Mouse (Mus musculus): ENCODE data around the gene Tmem116.
"Not testable (repeated sequence)": the region's sequence is repeated elsewhere in the genome, so short reads cannot be mapped to it uniquely, and the experiment has no call there.

Tmem116 gene

GRCm38 (mm10) chr5:121462967-121463366 is 11.3 kb downstream of the Tmem116 start:
- DNase-seq (ENCODE audit: low spot score in 2 of 2): no peak

GRCm38 (mm10) chr5:121463601-121464250 is 12.0 kb downstream of the Tmem116 start:
- DNase-seq (ENCODE audit: low spot score in 2 of 2): no peak

- no peak for DNase-seq (ENCODE audit: low spot score in 2 of 2)
Measured at GRCm38 (mm10) chr5:121469566-121469965, 17.9 kb downstream of the Tmem116 start.

- DNase-seq (ENCODE audit: low spot score in 2 of 2): no peak
Measured at GRCm38 (mm10) chr5:121472411-121472810, 20.7 kb downstream of the Tmem116 start.

GRCm38 (mm10) chr5:121474610-121475009 is 22.9 kb downstream of the Tmem116 start:
- DNase-seq (ENCODE audit: low spot score in 2 of 2): no peak

GRCm38 (mm10) chr5:121476040-121476439 is 24.3 kb downstream of the Tmem116 start:
- DNase-seq (ENCODE audit: low spot score in 2 of 2): no peak

- DNase-seq (ENCODE audit: low spot score in 2 of 2): peak in 1 of 2 experiments; percentile 56
Measured at GRCm38 (mm10) chr5:121477680-121478079, 26.0 kb downstream of the Tmem116 start.

GRCm38 (mm10) chr5:121484801-121485200 is 33.1 kb downstream of the Tmem116 start:
- no peak for DNase-seq (ENCODE audit: low spot score in 2 of 2)

GRCm38 (mm10) chr5:121493305-121493704 is 41.6 kb downstream of the Tmem116 start:
- no peak for DNase-seq (ENCODE audit: low spot score in 2 of 2)

GRCm38 (mm10) chr5:121500719-121501118 is 49.0 kb downstream of the Tmem116 start:
- no peak for DNase-seq (ENCODE audit: low spot score in 2 of 2)

- not testable (repeated sequence) for DNase-seq (ENCODE audit: low spot score in 2 of 2)
Measured at GRCm38 (mm10) chr5:121501424-121501996, 49.8 kb downstream of the Tmem116 start.

GRCm38 (mm10) chr5:121503231-121503630 is 51.5 kb downstream of the Tmem116 start, which contains the start of gene Adam1b:
Gene Adam1b (minus strand): TSS chr5:121503435.
- DNase-seq (ENCODE audit: low spot score in 2 of 2): peak; percentile 11 to 20

GRCm38 (mm10) chr5:121506846-121507245 is 55.2 kb downstream of the Tmem116 start:
- no peak for DNase-seq (ENCODE audit: low spot score in 2 of 2)

- no peak for DNase-seq (ENCODE audit: low spot score in 2 of 2)
Measured at GRCm38 (mm10) chr5:121510009-121510408, 58.3 kb downstream of the Tmem116 start.

- DNase-seq (ENCODE audit: low spot score in 2 of 2): no peak
Measured at GRCm38 (mm10) chr5:121518983-121519382, 67.3 kb downstream of the Tmem116 start.

GRCm38 (mm10) chr5:121519758-121520157 is 68.1 kb downstream of the Tmem116 start:
- DNase-seq (ENCODE audit: low spot score in 2 of 2): not testable (repeated sequence)

GRCm38 (mm10) chr5:121525774-121526450 is 74.2 kb downstream of the Tmem116 start:
- no peak for DNase-seq (ENCODE audit: low spot score in 2 of 2)

GRCm38 (mm10) chr5:121526526-121526925 is 74.8 kb downstream of the Tmem116 start:
- no peak for DNase-seq (ENCODE audit: low spot score in 2 of 2)

GRCm38 (mm10) chr5:121526961-121527360 is 75.3 kb downstream of the Tmem116 start:
- DNase-seq (ENCODE audit: low spot score in 2 of 2): no peak

GRCm38 (mm10) chr5:121534521-121534920 is 82.8 kb downstream of the Tmem116 start:
- peak in 1 of 2 experiments; percentile 19 for DNase-seq (ENCODE audit: low spot score in 2 of 2)

GRCm38 (mm10) chr5:121535116-121535515 is 83.4 kb downstream of the Tmem116 start:
- no peak for DNase-seq (ENCODE audit: low spot score in 2 of 2)

GRCm38 (mm10) chr5:121536921-121537555 is 85.3 kb downstream of the Tmem116 start:
- DNase-seq (ENCODE audit: low spot score in 2 of 2): no peak

Measured in thymus, postnatal 10 days (tissue).